10 mouse cellular contexts compared by ENCODE assay signal in the genomic region with DNA sequence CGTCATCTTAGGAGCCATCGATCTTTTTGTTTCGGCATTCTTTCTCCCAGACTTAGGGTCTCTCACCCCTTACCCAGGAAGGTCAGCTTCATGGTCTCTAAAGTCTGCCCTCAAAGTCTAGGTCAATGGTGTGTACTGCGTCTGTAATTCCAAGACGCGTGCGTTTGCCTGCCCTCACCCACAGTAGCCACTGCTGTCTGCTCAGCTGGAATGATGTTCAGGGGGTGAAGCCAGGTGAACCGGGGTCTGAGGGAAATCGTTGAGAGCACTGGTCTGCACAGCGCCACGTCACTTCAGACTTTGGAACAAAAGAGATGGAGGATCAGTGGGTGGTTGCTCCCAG.
A peak's percentile ranks its signal among the peaks of the same experiment; 100 is the strongest.
DNase-seq lines count a peak whose midpoint lies in the region; ATAC-seq lines count a peak whose summit lies in the region.
"Had no signal": no experiment of that assay in that cellular context is flagged by ENCODE, and none has a peak within 500 bp of the region (broad histone marks: within the 10 kb centered on the region; RNA-seq: fewer than 3 reads in every experiment).

No protein-coding gene starts in this region.

- H3K4me2 ChIP-seq in midbrain, embryonic 14.5 days (ENCODE audit: low read length) = peak overlapping the region; percentile 43

- 0 out of 2 replicates have a peak overlapping the region, but pooled peaks have one; percentile 8 for H3K4me3 ChIP-seq in heart, embryonic 10.5 days
- peak overlapping the region; percentile 31 for H3K4me3 ChIP-seq in hindbrain, embryonic 10.5 days
- no peak overlapping the region for H3K4me3 ChIP-seq in midbrain, embryonic 14.5 days (replicated peaks; ENCODE audit: low read depth, low read length)

- no peaks in the 10 kb centered on the region for H3K36me3 ChIP-seq in heart, embryonic 10.5 days
- H3K36me3 ChIP-seq in hindbrain, embryonic 10.5 days = no peaks in the 10 kb centered on the region
- no peaks in the 10 kb centered on the region for H3K36me3 ChIP-seq in midbrain, embryonic 14.5 days (ENCODE audit: control insufficient read depth, insufficient read depth, low read length)

- H3K27ac ChIP-seq in heart, embryonic 10.5 days = 0 out of 2 replicates have a peak overlapping the region, but pooled peaks have one; percentile 12
- H3K27ac ChIP-seq in hindbrain, embryonic 10.5 days = peak overlapping the region; percentile 84
- no peak overlapping the region for H3K27ac ChIP-seq in midbrain, embryonic 14.5 days (replicated peaks; ENCODE audit: low read depth, low read length)
- H3K27ac ChIP-seq: macrophage had no signal

- peaks cover 9% of the 10 kb centered on the region for H3K27me3 ChIP-seq in heart, embryonic 10.5 days (ENCODE audit: insufficient read depth, poor library complexity, severe bottlenecking)
- H3K27me3 ChIP-seq in hindbrain, embryonic 10.5 days (ENCODE audit: insufficient read depth, poor library complexity, severe bottlenecking) = peaks cover 16% of the 10 kb centered on the region
- H3K27me3 ChIP-seq in midbrain, embryonic 14.5 days (ENCODE audit: control insufficient read depth, insufficient read depth, low read length) = peaks cover 7% of the 10 kb centered on the region

- peak; percentile 26 for ATAC-seq in midbrain, embryonic 14.5 days (ENCODE audit: low FRiP score, low TSS enrichment)
- ATAC-seq in CD4-positive, CD25-positive, alpha-beta regulatory T cell, adult 4 months = no peak
- ATAC-seq: activated CD4-positive, CD25-positive, alpha-beta regulatory T cell, adult 4 months had no signal

- H3K9me3 ChIP-seq in heart, embryonic 10.5 days = no peaks in the 10 kb centered on the region
- H3K9me3 ChIP-seq in hindbrain, embryonic 10.5 days = no peaks in the 10 kb centered on the region
- no peaks in the 10 kb centered on the region for H3K9me3 ChIP-seq in midbrain, embryonic 14.5 days (ENCODE audit: control insufficient read depth, low read length)

- 24% methylated on average over 11 of the region's 11 CpGs for WGBS in heart, embryonic 10.5 days
- 6% methylated on average over 11 of the region's 11 CpGs for WGBS in hindbrain, embryonic 10.5 days
- 10% methylated on average over 11 of the region's 11 CpGs for WGBS in midbrain, embryonic 14.5 days

- peaks cover 38% of the 10 kb centered on the region for H3K4me1 ChIP-seq in heart, embryonic 10.5 days
- H3K4me1 ChIP-seq in hindbrain, embryonic 10.5 days (replicated peaks) = peaks cover 63% of the 10 kb centered on the region
- H3K4me1 ChIP-seq in midbrain, embryonic 14.5 days (ENCODE audit: control insufficient read depth, insufficient read depth, low read length) = peaks cover 33% of the 10 kb centered on the region

- H3K9ac ChIP-seq in midbrain, embryonic 14.5 days (replicated peaks; ENCODE audit: low read length) = no peak overlapping the region

- no peak for DNase-seq in heart, embryonic 10.5 days (ENCODE audit: low spot score)
- DNase-seq in heart, adult 11 months = no peak
- DNase-seq in ES-CJ7 (ENCODE audit: low read depth, low spot score) = peak; percentile 46
- peak; percentile 39 for DNase-seq in hindbrain, embryonic 10.5 days (ENCODE audit: low spot score)
- DNase-seq in midbrain, embryonic 14.5 days = no peak
- DNase-seq in right cerebral cortex, postnatal 25 days = no peak
- no peak for DNase-seq in kidney, adult 18-20 months

Comparison
In these comparisons a context has a peak if more than half of its experiments do, and no peak if none do; other contexts are left out.
1. DNase-seq: peak in ES-CJ7 (single experiment) and hindbrain, embryonic 10.5 days (single experiment); none in heart, embryonic 10.5 days (single experiment), heart, adult 11 months (single experiment), midbrain, embryonic 14.5 days (single experiment), right cerebral cortex, postnatal 25 days (single experiment) and kidney, adult 18-20 months (single experiment).